Mouse (Mus musculus) liver, embryonic 14.5 days (tissue): ENCODE results near the gene Mrps18a. TPM values are rescaled to one million over a fixed set of nuclear protein-coding genes. Genes with fewer than 3 reads are reported as not detected.

Experiments used
- ATAC-seq: fragments of 200-750 bp; cut with Nextera tagmentation; 2 replicates; pipeline ENCODE4 v1.8.0; 2017; ENCODE audit warnings: moderate number of reproducible peaks, mild to moderate bottlenecking, moderate library complexity; ENCODE audit not compliant: insufficient read depth
- DNase-seq, 3 experiments: peaks; one replicate each; pipeline ENCODE4 v3.0.0-alpha.2; 2012 to 2013; ENCODE audit warnings: low read depth in 3 of 3, low spot score in 3 of 3
- H3K27ac ChIP-seq: fragments of 300-500 bp; sonication (generic); 2 replicates; pipeline ENCODE4 v1.5.1; 2014; ENCODE audit warnings: moderate library complexity, mild to moderate bottlenecking, control low read depth, inconsistent platforms
- H3K27me3 ChIP-seq: fragments of 300-500 bp; sonication (generic); 2 replicates; pipeline ENCODE4 v1.6.1; 2014; ENCODE audit warnings: mild to moderate bottlenecking, low read length, moderate library complexity; ENCODE audit not compliant: control insufficient read depth, insufficient read depth
- H3K36me3 ChIP-seq: fragments of 300-500 bp; sonication (generic); replicated peaks from 2 replicates; pipeline ENCODE4 v1.6.1; 2014; ENCODE audit warnings: low read depth; ENCODE audit not compliant: control insufficient read depth, insufficient read depth
- H3K4me1 ChIP-seq, 2 experiments: fragments of 200-500 bp in 1 of 2; fragments of 300-500 bp in 1 of 2; sonication (generic) in 1 of 2; replicated peaks; 2 replicates each; pipeline ENCODE4 v1.6.1; 2012 to 2014; ENCODE audit warnings: antibody characterized with exemption in 1 of 2, inconsistent platforms in 1 of 2, low read length in 1 of 2; ENCODE audit not compliant: control insufficient read depth in 2 of 2, insufficient read depth in 2 of 2
- H3K4me2 ChIP-seq: fragments of 300-500 bp; sonication (generic); 2 replicates; pipeline ENCODE4 v1.6.1; 2014; ENCODE audit warnings: low read depth, mild to moderate bottlenecking, control low read depth, moderate library complexity
- H3K4me3 ChIP-seq, 2 experiments: fragments of 200-500 bp in 1 of 2; fragments of 300-500 bp in 1 of 2; sonication (generic) in 1 of 2; 2 replicates each; pipeline ENCODE4 v1.5.1; 2012 to 2014; ENCODE audit warnings: low read depth in 2 of 2, low read length in 2 of 2, mild to moderate bottlenecking in 2 of 2, control low read depth in 1 of 2, inconsistent platforms in 1 of 2, moderate library complexity in 1 of 2; ENCODE audit not compliant: insufficient read depth in 1 of 2
- H3K9ac ChIP-seq: fragments of 300-500 bp; sonication (generic); replicated peaks from 2 replicates; pipeline ENCODE4 v1.6.1; 2014; ENCODE audit warnings: mild to moderate bottlenecking, control low read depth, moderate library complexity
- H3K9me3 ChIP-seq: fragments of 300-500 bp; sonication (generic); 2 replicates; pipeline ENCODE4 v1.6.1; 2016; ENCODE audit warnings: low read length, mixed read lengths; ENCODE audit not compliant: control insufficient read depth
- CTCF ChIP-seq: IDR thresholded peaks from 2 replicates; pipeline ENCODE4 v1.5.1; 2016; ENCODE audit warnings: antibody characterized with exemption, low read depth, control low read depth
- EP300 ChIP-seq: IDR thresholded peaks from 2 replicates; pipeline ENCODE4 v1.6.1; 2016; ENCODE audit warnings: antibody characterized with exemption, low read depth
- WGBS: fragments of 180-500 bp; shearing (Covaris S2); extraction: QIAGEN DNeasy Blood & Tissue Kit; methylation state at CpG from one replicate; pipeline ENCODE4 v1.1.7; 2014; ENCODE audit not compliant: insufficient replicate concordance; 5-methylcytosine and 5-hydroxymethylcytosine counted together
- polyA plus RNA-seq, 2 experiments: library from polyadenylated mRNA; depleted of rRNA in 1 of 2; stranded (reverse) in 1 of 2; unstranded in 1 of 2; fragments of >200 nt; fragmentation: Nextera tagmentation in 1 of 2; extraction: Ambion mirVana in 1 of 2; gene quantifications; 2 replicates each; pipeline versions ENCODE4 v1.2.1 to v1.2.3; 2012 to 2014

The Mrps18a gene
- polyA plus RNA-seq, 2 experiments = 29.7 to 65.2 TPM

- no peak overlapping the region for H3K4me3 ChIP-seq
- TF ChIP-seq CTCF (no peak), EP300 (no peak)
- peak overlapping the region; percentile 44 for H3K4me2 ChIP-seq
- DNase-seq (peak; percentile 54 to 64 (median 54)), ATAC-seq (peak; percentile 78)
- H3K9me3 ChIP-seq = no peaks in the 10 kb centered on the region
- H3K27me3 ChIP-seq = no peaks in the 10 kb centered on the region
- no peaks in the 10 kb centered on the region for H3K36me3 ChIP-seq
- H3K27ac ChIP-seq = no peak overlapping the region
- H3K4me1 ChIP-seq = peaks cover 0 to 13% of the 10 kb centered on the region in 2 experiments; a peak in 2 of 4 replicates
- no peak overlapping the region for H3K9ac ChIP-seq
- 2% methylated on average over 23 of the region's 23 CpGs for WGBS
Observed at GRCm38 (mm10) chr17:46073730-46074301, 37.0 kb upstream of the Mrps18a start.

GRCm38 (mm10) chr17:46074398-46075115 lies 36.2 kb upstream of the Mrps18a start:
- Histone ChIP-seq H3K27ac (no peak overlapping the region), H3K9ac (no peak overlapping the region), H3K27me3 (no peaks in the 10 kb centered on the region), H3K9me3 (no peaks in the 10 kb centered on the region), H3K4me3 (no peak overlapping the region), H3K4me2 (peak overlapping the region; percentile 44), H3K36me3 (no peaks in the 10 kb centered on the region), H3K4me1 (peaks cover 0 to 13% of the 10 kb centered on the region in 2 experiments; a peak in 2 of 4 replicates)
- DNase-seq (no peak), ATAC-seq (no peak)
- TF ChIP-seq CTCF = no peak
- 13% methylated on average over 7 of the region's 7 CpGs for WGBS

- WGBS = 15% methylated on average over 3 of the region's 3 CpGs
Observed at GRCm38 (mm10) chr17:46075116-46075485, 35.7 kb upstream of the Mrps18a start.

DNA sequence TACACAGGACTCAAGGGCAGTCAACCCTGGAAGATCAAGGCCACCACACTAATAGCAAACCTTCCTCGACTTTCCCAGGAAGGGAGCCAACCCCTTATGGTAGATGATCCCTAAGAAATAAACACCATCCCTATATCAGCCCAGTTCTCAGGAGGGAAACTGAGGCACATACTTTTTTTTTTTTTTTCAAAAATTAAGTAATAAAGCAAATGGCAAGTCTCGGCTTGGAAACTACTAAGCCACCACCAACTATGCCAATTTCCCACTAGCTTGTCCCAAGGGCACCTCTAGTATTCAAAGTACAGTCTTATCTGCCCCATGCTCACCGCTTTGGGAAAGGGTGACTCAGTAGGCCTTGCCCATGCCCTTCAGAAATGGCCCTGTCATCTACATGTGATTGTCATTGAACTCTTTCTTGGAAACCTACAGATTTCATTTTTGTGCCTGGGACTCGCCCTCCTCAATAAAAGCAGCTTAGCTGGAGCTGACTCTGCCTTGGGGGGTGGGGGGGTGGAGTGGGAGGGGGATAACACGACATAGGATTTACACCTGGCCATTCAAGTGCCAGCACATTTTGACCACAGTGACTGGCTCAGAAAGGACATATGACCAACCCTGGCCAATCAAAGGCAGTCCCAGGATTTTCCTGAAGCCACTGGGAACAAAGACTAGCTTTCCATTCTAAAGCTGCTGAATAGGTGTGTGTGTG lies 35.1 kb upstream of the Mrps18a start:
- H3K4me1 ChIP-seq = peaks cover 0 to 13% of the 10 kb centered on the region in 2 experiments; a peak in 2 of 4 replicates
- H3K27ac ChIP-seq = no peak overlapping the region
- no peak for TF ChIP-seq CTCF
- TF ChIP-seq EP300 = no peak
- no peaks in the 10 kb centered on the region for H3K36me3 ChIP-seq
- H3K9me3 ChIP-seq = no peaks in the 10 kb centered on the region
- H3K4me2 ChIP-seq = no peak overlapping the region
- H3K4me3 ChIP-seq = no peak overlapping the region
- DNase-seq (no peak), ATAC-seq (no peak)
- H3K9ac ChIP-seq = no peak overlapping the region
- H3K27me3 ChIP-seq = no peaks in the 10 kb centered on the region
- 63% methylated on average over 5 of the region's 5 CpGs for WGBS

More at GRCm38 (mm10) chr17:46075116-46075485, 35.7 kb upstream of the Mrps18a start:
- Histone ChIP-seq H3K4me1 (peaks cover 0 to 13% of the 10 kb centered on the region in 2 experiments; a peak in 2 of 4 replicates), H3K36me3 (no peaks in the 10 kb centered on the region), H3K27ac (no peak overlapping the region), H3K9me3 (no peaks in the 10 kb centered on the region), H3K27me3 (no peaks in the 10 kb centered on the region), H3K4me2 (no peak overlapping the region), H3K4me3 (no peak overlapping the region), H3K9ac (no peak overlapping the region)
- ATAC-seq (no peak), DNase-seq (peak; percentile 17 to 32 (median 26))
- TF ChIP-seq EP300 (no peak), CTCF (peak; percentile 71)

DNA sequence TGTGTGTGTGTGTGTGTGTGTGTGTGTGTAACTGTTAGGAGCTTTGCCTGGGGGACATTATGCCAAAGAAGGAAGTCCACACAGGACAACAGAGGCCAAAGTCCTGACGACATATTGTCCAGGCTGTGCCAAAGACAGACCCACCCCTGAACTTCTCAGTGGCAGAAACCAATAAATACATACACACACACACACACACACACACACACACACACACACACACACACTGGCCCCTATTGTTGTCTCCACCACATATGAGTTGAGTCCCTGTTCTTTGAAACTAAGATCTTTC lies 34.6 kb upstream of the Mrps18a start:
- Histone ChIP-seq H3K27ac (no peak overlapping the region), H3K4me2 (no peak overlapping the region), H3K9ac (no peak overlapping the region), H3K27me3 (no peaks in the 10 kb centered on the region), H3K4me3 (no peak overlapping the region), H3K36me3 (no peaks in the 10 kb centered on the region), H3K4me1 (peaks cover 0 to 13% of the 10 kb centered on the region in 2 experiments; a peak in 2 of 4 replicates), H3K9me3 (no peaks in the 10 kb centered on the region)
- 71% methylated on average over 1 of the region's 1 CpGs for WGBS
- DNase-seq (no peak), ATAC-seq (no peak)
- TF ChIP-seq CTCF = no peak
- no peak for TF ChIP-seq EP300
